Mouse (Mus musculus) ovary, postnatal 36 days (tissue): Measurements from ENCODE around the gene Cyp4a14.
"Not testable (repeated sequence)": the region's sequence is repeated elsewhere in the genome, so short reads cannot be mapped to it uniquely, and the experiment has no call there.

ENCODE experiments used
- DNase-seq: peaks from one replicate; pipeline ENCODE4 v3.0.0; 2022; ENCODE audit warnings: low spot score, mixed read lengths

Cyp4a14 gene

DNA sequence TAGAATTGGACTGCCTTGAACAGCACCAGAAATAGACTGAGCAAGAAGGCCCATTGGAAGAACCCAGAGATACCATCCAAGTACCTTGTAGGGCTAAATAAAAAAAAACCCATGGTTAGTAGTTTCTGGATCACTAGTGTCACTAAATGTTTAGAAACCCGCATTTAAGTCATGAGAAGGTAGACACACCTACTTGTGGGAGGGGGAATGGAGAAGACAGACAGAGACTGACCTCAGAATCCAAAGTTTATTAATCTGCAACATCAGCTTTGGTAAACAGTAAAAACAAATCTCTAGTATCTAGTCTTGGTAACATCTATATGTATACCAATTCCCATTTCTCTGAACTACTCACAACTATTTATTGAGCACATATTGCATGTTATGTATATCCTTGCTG lies at the start of gene Cyp4a14:
Cyp4a14 (minus strand) TSS at position 142 of the 400 bp plus-strand sequence.
- DNase-seq, result no peak

GRCm38 (mm10) chr4:115545101-115545500 lies 49.2 kb upstream of the Cyp4a14 start:
- no peak for DNase-seq

GRCm38 (mm10) chr4:115521766-115522165 lies 25.8 kb upstream of the Cyp4a14 start:
- no peak for DNase-seq

- no peak for DNase-seq
Measured at GRCm38 (mm10) chr4:115519444-115519843, 23.5 kb upstream of the Cyp4a14 start.

- not testable (repeated sequence) for DNase-seq
Measured at GRCm38 (mm10) chr4:115518000-115518399, 22.1 kb upstream of the Cyp4a14 start, which contains the start of gene Cyp4a10. Cyp4a10 (plus strand) TSS chr4:115518264.

DNA sequence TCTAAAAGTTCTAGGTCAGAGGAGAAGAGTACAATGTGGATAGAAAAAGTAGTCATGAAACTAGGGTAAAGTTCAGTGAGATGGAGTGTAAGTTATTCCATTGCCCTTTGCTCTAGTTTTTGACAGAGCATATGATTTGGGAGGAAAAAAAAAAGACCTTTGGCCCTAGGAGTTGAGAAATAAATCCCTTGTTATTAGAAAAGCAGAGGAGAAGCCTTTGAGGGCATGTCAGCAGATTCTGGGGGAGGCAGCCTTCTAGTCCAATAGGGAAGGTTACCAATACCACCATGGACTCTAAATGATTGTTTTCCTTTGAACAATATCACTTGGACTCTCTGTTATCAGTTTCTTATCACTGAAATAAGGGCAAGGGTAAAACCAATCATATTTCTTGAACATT lies 18.0 kb upstream of the Cyp4a14 start:
- DNase-seq, result not testable (repeated sequence)

- no peak for DNase-seq
Measured at GRCm38 (mm10) chr4:115497466-115497865, 1.5 kb upstream of the Cyp4a14 start.

GRCm38 (mm10) chr4:115481006-115481652 lies 14.8 kb downstream of the Cyp4a14 start:
- DNase-seq, result no peak

GRCm38 (mm10) chr4:115476051-115476450 lies 19.9 kb downstream of the Cyp4a14 start:
- peak; percentile 11 for DNase-seq

GRCm38 (mm10) chr4:115473585-115473984 lies 22.4 kb downstream of the Cyp4a14 start:
- not testable (repeated sequence) for DNase-seq

DNA sequence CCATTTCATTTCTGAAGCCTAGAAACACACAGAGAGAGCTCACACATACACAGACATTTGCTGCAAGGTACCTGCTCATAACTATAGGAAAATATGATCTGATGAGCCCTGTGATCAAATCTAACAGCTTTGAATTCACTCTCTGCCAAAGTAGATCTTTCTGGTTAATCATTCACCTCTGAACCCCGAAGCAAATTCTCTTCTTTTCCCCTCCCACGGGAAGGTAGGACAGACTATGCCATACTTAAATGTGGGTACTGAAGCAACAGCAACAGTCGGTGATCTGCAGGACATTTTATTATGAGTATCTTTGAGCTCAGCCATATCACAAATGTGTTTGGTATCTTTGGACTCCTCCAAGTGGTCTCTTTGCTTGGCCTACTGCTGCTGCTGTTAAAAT lies 43.6 kb downstream of the Cyp4a14 start, which contains the start of gene Cyp4a30b:
Cyp4a30b (plus strand) TSS at position 301 of the 400 bp plus-strand sequence.
- no peak for DNase-seq

GRCm38 (mm10) chr4:115450577-115451137 lies 45.3 kb downstream of the Cyp4a14 start:
- DNase-seq, result no peak
